Mouse (Mus musculus) midbrain, embryonic 11.5 days (tissue): ENCODE results near the gene Cd93. TPM values are rescaled to one million over a fixed set of nuclear protein-coding genes. Genes with fewer than 3 reads are reported as not detected.

ENCODE experiments used
- ATAC-seq: fragments of 200-750 bp; cut with Nextera tagmentation; 2 replicates; pipeline ENCODE4 v1.8.0; 2017; ENCODE audit warnings: moderate TSS enrichment, moderate library complexity; ENCODE audit not compliant: low FRiP score
- DNase-seq: peaks from one replicate; pipeline ENCODE4 v3.0.0; 2015; ENCODE audit warnings: low spot score; ENCODE audit errors: missing footprints
- H3K27ac ChIP-seq: fragments of 300-500 bp; sonication (generic); 2 replicates; pipeline ENCODE4 v1.5.1; 2014; ENCODE audit warnings: low read depth, low read length
- H3K27me3 ChIP-seq: fragments of 300-500 bp; sonication (generic); 2 replicates; pipeline ENCODE4 v1.6.1; 2014; ENCODE audit warnings: mild to moderate bottlenecking, low read length, moderate library complexity, mixed read lengths; ENCODE audit not compliant: control insufficient read depth, insufficient read depth
- H3K36me3 ChIP-seq: fragments of 300-500 bp; sonication (generic); 2 replicates; pipeline ENCODE4 v1.6.1; 2014; ENCODE audit warnings: mild to moderate bottlenecking, low read length, moderate library complexity, mixed read lengths; ENCODE audit not compliant: control insufficient read depth, insufficient read depth
- H3K4me1 ChIP-seq: fragments of 300-500 bp; sonication (generic); 2 replicates; pipeline ENCODE4 v1.6.1; 2014; ENCODE audit warnings: low read length; ENCODE audit not compliant: control insufficient read depth, insufficient read depth
- H3K4me2 ChIP-seq: fragments of 300-500 bp; sonication (generic); 2 replicates; pipeline ENCODE4 v1.6.1; 2014; ENCODE audit warnings: mild to moderate bottlenecking, moderate library complexity
- H3K4me3 ChIP-seq: fragments of 300-500 bp; sonication (generic); 2 replicates; pipeline ENCODE4 v1.5.1; 2014; ENCODE audit warnings: low read depth, low read length
- H3K9ac ChIP-seq: fragments of 300-500 bp; sonication (generic); 2 replicates; pipeline ENCODE4 v1.6.1; 2014; ENCODE audit warnings: low read length
- H3K9me3 ChIP-seq: fragments of 300-500 bp; sonication (generic); 2 replicates; pipeline ENCODE4 v1.6.1; 2016; ENCODE audit warnings: low read length; ENCODE audit not compliant: control insufficient read depth
- WGBS: fragments of 180-500 bp; shearing (Covaris S2); extraction: QIAGEN DNeasy Blood & Tissue Kit; methylation state at CpG from one replicate; pipeline ENCODE4 v1.1.7; 2014; 5-methylcytosine and 5-hydroxymethylcytosine counted together
- polyA plus RNA-seq: library from polyadenylated mRNA; unstranded; fragments of >200 nt; fragmentation: Nextera tagmentation; extraction: Ambion mirVana; gene quantifications from 2 replicates; pipeline ENCODE4 v1.2.1, GENCODE M21; 2014

Cd93 gene
- polyA plus RNA-seq, 1 experiment from 2014 or later = 5.9 TPM

- H3K27ac ChIP-seq = no peak overlapping the region
- DNase-seq = no peak
- H3K4me3 ChIP-seq = no peak overlapping the region
- ATAC-seq = no peak
- H3K4me2 ChIP-seq = no peak overlapping the region
- H3K4me1 ChIP-seq = no peaks in the 10 kb centered on the region
- H3K9me3 ChIP-seq = no peaks in the 10 kb centered on the region
- no peaks in the 10 kb centered on the region for H3K27me3 ChIP-seq
- no peak overlapping the region for H3K9ac ChIP-seq
- H3K36me3 ChIP-seq = no peaks in the 10 kb centered on the region
Measured at GRCm38 (mm10) chr2:148429001-148429505, 14.3 kb downstream of the Cd93 start.

GRCm38 (mm10) chr2:148428523-148428922, 14.8 kb downstream of the Cd93 start:
- Histone ChIP-seq H3K4me1 (no peaks in the 10 kb centered on the region), H3K27me3 (no peaks in the 10 kb centered on the region), H3K9ac (no peak overlapping the region), H3K27ac (no peak overlapping the region), H3K9me3 (no peaks in the 10 kb centered on the region), H3K4me2 (no peak overlapping the region), H3K36me3 (no peaks in the 10 kb centered on the region), H3K4me3 (no peak overlapping the region)
- DNase-seq (no peak), ATAC-seq (no peak)
- 78% methylated on average over 3 of the region's 3 CpGs for WGBS

GRCm38 (mm10) chr2:148427553-148427952, 15.8 kb downstream of the Cd93 start:
- no peak overlapping the region for H3K9ac ChIP-seq
- no peaks in the 10 kb centered on the region for H3K4me1 ChIP-seq
- H3K27ac ChIP-seq = no peak overlapping the region
- H3K9me3 ChIP-seq = no peaks in the 10 kb centered on the region
- ATAC-seq = no peak
- H3K4me2 ChIP-seq = no peak overlapping the region
- no peak for DNase-seq
- no peak overlapping the region for H3K4me3 ChIP-seq
- 85% methylated on average over 3 of the region's 3 CpGs for WGBS
- no peaks in the 10 kb centered on the region for H3K36me3 ChIP-seq
- no peaks in the 10 kb centered on the region for H3K27me3 ChIP-seq

GRCm38 (mm10) chr2:148425709-148426382, 17.5 kb downstream of the Cd93 start:
- Histone ChIP-seq H3K27me3 (no peaks in the 10 kb centered on the region), H3K9ac (no peak overlapping the region), H3K4me2 (no peak overlapping the region), H3K4me1 (no peaks in the 10 kb centered on the region), H3K9me3 (no peaks in the 10 kb centered on the region), H3K27ac (no peak overlapping the region), H3K36me3 (no peaks in the 10 kb centered on the region), H3K4me3 (no peak overlapping the region)
- WGBS = 83% methylated on average over 5 of the region's 5 CpGs
- ATAC-seq (no peak), DNase-seq (no peak)

GRCm38 (mm10) chr2:148421706-148422105, 21.7 kb downstream of the Cd93 start:
- ATAC-seq (no peak), DNase-seq (no peak)
- Histone ChIP-seq H3K9me3 (no peaks in the 10 kb centered on the region), H3K27me3 (no peaks in the 10 kb centered on the region), H3K27ac (no peak overlapping the region), H3K4me1 (no peaks in the 10 kb centered on the region), H3K9ac (no peak overlapping the region), H3K36me3 (no peaks in the 10 kb centered on the region), H3K4me3 (no peak overlapping the region), H3K4me2 (no peak overlapping the region)
- 50% methylated on average over 1 of the region's 1 CpGs for WGBS

- Histone ChIP-seq H3K27me3 (no peaks in the 10 kb centered on the region), H3K4me2 (no peak overlapping the region), H3K27ac (no peak overlapping the region), H3K4me3 (no peak overlapping the region), H3K9ac (no peak overlapping the region), H3K4me1 (no peaks in the 10 kb centered on the region), H3K36me3 (no peaks in the 10 kb centered on the region), H3K9me3 (no peaks in the 10 kb centered on the region)
- no peak for ATAC-seq
- WGBS = 70% methylated on average over 1 of the region's 1 CpGs
- DNase-seq = no peak
Measured at GRCm38 (mm10) chr2:148421112-148421511, 22.3 kb downstream of the Cd93 start.

- no peak for DNase-seq
- H3K4me3 ChIP-seq = no peak overlapping the region
- H3K27ac ChIP-seq = no peak overlapping the region
- 96% methylated on average over 2 of the region's 2 CpGs for WGBS
- no peaks in the 10 kb centered on the region for H3K36me3 ChIP-seq
- ATAC-seq = no peak
- H3K9ac ChIP-seq = no peak overlapping the region
- H3K4me2 ChIP-seq = no peak overlapping the region
- H3K4me1 ChIP-seq = no peaks in the 10 kb centered on the region
- H3K27me3 ChIP-seq = no peaks in the 10 kb centered on the region
- H3K9me3 ChIP-seq = no peaks in the 10 kb centered on the region
Measured at GRCm38 (mm10) chr2:148419776-148420175, 23.6 kb downstream of the Cd93 start.

- ATAC-seq = no peak
- DNase-seq = no peak
Measured at GRCm38 (mm10) chr2:148419151-148419550, 24.2 kb downstream of the Cd93 start.

GRCm38 (mm10) chr2:148409821-148410220, 33.5 kb downstream of the Cd93 start:
- Histone ChIP-seq H3K36me3 (no peaks in the 10 kb centered on the region), H3K27ac (no peak overlapping the region), H3K9me3 (no peaks in the 10 kb centered on the region), H3K9ac (no peak overlapping the region), H3K27me3 (peaks cover 36% of the 10 kb centered on the region), H3K4me3 (no peak overlapping the region), H3K4me1 (peaks cover 12% of the 10 kb centered on the region), H3K4me2 (no peak overlapping the region)
- no peak for DNase-seq
- WGBS = 88% methylated on average over 1 of the region's 1 CpGs
- ATAC-seq = no peak

More at GRCm38 (mm10) chr2:148419151-148419550, 24.2 kb downstream of the Cd93 start:
- H3K4me1 ChIP-seq = no peaks in the 10 kb centered on the region
- no peak overlapping the region for H3K4me3 ChIP-seq
- no peak overlapping the region for H3K9ac ChIP-seq
- H3K27ac ChIP-seq = no peak overlapping the region
- H3K36me3 ChIP-seq = no peaks in the 10 kb centered on the region
- H3K27me3 ChIP-seq = no peaks in the 10 kb centered on the region
- 80% methylated on average over 3 of the region's 3 CpGs for WGBS
- no peak overlapping the region for H3K4me2 ChIP-seq
- no peaks in the 10 kb centered on the region for H3K9me3 ChIP-seq
